Mouse (Mus musculus) pancreas, adult 10 weeks (tissue): ENCODE results near the gene Prdm15. TPM values are rescaled to one million over a fixed set of nuclear protein-coding genes. Genes with fewer than 3 reads are reported as not detected.

Source experiments
- polyA plus RNA-seq: library from polyadenylated mRNA; stranded (reverse); fragments of 350-450 nt; fragmentation: Illumina TruSeq; extraction: RNeasy Lipid Tissue Mini Kit (QIAGEN cat#74804); gene quantifications from one replicate; pipeline ENCODE4 v1.2.3, GENCODE M21; 2015; ENCODE audit warnings: low read depth, low replicate concordance; ENCODE audit not compliant: insufficient read depth

Gene Prdm15
- polyA plus RNA-seq, result 5.6 TPM

DNA sequence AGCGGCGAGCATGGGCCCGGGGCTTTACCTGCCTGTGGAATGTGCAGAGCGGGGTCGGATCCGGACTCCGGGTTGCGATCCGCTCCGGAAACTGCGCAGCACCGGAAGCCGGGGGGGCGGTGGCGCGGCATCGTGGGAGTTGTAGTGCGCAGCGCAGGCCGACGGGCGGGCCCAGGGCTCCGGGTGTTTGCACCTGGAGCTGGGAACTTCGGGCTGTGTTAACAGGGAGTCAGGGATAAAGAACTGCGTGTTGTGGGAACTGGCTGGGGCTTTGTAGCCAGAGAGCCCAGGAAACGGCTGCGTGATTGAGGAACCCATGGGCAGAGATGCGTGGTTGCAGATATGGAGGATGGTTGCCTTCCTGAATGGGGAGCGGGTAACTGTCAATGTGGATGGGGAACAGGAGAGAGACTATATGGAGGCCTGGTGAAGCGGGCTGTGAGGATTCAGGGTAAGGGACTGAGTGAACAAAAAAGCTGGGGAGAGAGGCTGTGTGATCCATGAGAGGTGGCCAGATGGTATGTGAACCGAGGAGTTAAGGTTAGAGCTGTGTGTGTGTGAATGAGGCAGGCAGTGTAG lies at the start of gene Prdm15:
Gene Prdm15 (minus strand): TSS at position 110 of the 579 bp plus-strand sequence.

DNA sequence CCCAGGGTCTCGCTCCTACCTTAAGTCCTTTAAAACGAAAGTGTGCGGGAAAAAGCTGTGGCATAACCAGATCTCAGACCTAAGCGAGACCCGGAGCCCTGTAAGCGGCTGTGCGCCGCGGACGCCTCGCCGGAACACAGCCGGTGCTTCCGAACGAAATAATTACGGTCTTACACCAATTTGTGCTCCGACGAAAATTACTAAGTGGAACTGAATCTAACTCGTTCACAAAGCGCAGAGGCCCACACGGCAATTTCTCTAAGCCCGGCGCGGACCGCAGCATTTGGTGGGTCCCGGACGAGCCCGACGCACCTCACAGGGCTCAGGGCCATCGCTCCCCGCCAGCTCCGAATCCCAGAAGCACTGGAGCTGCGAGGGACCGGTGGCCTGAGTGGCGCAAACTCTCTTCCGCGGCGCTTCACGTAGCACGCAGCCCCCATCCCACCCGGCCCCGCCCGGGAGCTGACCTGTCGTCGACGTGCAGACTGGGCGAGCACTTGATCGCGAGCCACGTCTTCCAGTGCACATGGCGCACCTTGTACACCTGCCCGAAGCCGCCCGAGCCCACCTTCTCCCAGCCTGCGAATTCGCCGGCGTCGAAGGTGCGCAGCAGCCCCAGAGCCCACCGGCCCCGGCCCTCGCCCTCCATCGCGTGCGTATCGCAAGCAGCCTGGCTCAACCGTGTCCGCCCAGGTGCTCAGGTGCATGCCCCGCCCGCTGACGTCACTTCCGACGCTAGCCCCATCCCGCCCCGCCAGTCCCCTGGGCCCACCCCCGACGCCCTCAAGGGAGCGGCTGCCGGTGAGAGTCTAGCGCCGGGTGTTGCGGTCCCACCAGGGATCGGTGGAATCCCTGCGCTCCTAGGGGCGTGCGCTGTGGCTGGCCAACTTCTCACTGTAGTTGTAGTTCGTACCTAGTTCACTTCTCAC lies 88.3 kb downstream of the Prdm15 start, which contains the start of gene Ripk4:
Gene Ripk4 (minus strand): TSS at position 727 of the 929 bp plus-strand sequence.

Other genes with a start within 250 kb of the Prdm15 start
- gene Tmprss2, start 240.7 kb downstream of the Prdm15 start, polyA plus RNA-seq, result 3.7 TPM
- 2.3 TPM for gene Ripk4, start 88.1 kb downstream of the Prdm15 start, polyA plus RNA-seq
- gene C2cd2, start 110.7 kb upstream of the Prdm15 start, polyA plus RNA-seq, result 5.7 TPM
- gene Zbtb21, start 110.8 kb upstream of the Prdm15 start, polyA plus RNA-seq, result 3.0 TPM
- 1.6 TPM for gene B230307C23Rik, start 145.5 kb upstream of the Prdm15 start, polyA plus RNA-seq
- gene A630089N07Rik, start 230.6 kb upstream of the Prdm15 start, polyA plus RNA-seq, result 1.9 TPM